Mouse (Mus musculus): Measurements from ENCODE around the gene Cdkn2d.

- TF ChIP-seq POLR2A (IDR thresholded peaks at IDR 0.05; ENCODE audit: low read depth, low read length), result no peak
- TF ChIP-seq CTCF (conservative IDR thresholded peaks at IDR 0.05; ENCODE audit: insufficient read depth, insufficient read length, low read depth, low read length), result no peak
Measured at GRCm38 (mm10) chr9:21283591-21283990, 7.6 kb downstream of the Cdkn2d start.

Measured in kidney, adult 2 months (tissue).